Mouse (Mus musculus): Measurements from ENCODE around the gene Col5a1. TPM values are rescaled to one million over a fixed set of nuclear protein-coding genes. Genes with fewer than 3 reads are reported as not detected.

Col5a1 gene
- polyA plus RNA-seq, 1 experiment from 2014 or later = 0.03 TPM

GRCm38 (mm10) chr2:27873030-27873429, 13.2 kb upstream of the Col5a1 start:
- Histone ChIP-seq H3K36me3 (ENCODE audit: inconsistent target) (no peaks in the 10 kb centered on the region), H3K4me3 (ENCODE audit: inconsistent target) (no peak overlapping the region), H3K79me2 (ENCODE audit: inconsistent target) (no peaks in the 10 kb centered on the region), H3K27ac (no peak overlapping the region)
- 94% methylated on average over 5 of the region's 5 CpGs for WGBS (ENCODE audit: missing documents)

DNA sequence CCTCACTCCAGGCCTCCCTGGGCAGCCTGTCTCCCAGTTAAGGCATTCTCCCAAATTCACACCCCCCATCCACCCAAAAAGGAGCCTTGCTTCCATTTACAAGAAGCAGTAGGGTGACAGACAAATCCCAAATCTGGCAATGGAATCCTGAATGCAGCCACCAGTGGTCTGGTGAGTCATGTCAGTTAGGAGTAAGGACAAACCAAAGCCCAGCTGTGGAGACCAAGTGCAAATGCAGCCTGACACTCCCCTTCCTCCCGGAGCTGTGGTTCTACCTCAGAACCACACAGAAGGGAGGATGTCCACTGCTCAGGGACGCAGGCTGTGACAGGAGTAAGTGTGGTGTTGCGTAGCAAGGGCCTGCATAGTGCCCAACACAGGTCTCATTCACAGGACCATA, 11.6 kb upstream of the Col5a1 start:
- no peak overlapping the region for H3K27ac ChIP-seq
- WGBS (ENCODE audit: missing documents) = 76% methylated on average over 3 of the region's 3 CpGs
- no peaks in the 10 kb centered on the region for H3K79me2 ChIP-seq (ENCODE audit: inconsistent target)
- no peak overlapping the region for H3K4me3 ChIP-seq (ENCODE audit: inconsistent target)
- H3K36me3 ChIP-seq (ENCODE audit: inconsistent target) = no peaks in the 10 kb centered on the region

DNA sequence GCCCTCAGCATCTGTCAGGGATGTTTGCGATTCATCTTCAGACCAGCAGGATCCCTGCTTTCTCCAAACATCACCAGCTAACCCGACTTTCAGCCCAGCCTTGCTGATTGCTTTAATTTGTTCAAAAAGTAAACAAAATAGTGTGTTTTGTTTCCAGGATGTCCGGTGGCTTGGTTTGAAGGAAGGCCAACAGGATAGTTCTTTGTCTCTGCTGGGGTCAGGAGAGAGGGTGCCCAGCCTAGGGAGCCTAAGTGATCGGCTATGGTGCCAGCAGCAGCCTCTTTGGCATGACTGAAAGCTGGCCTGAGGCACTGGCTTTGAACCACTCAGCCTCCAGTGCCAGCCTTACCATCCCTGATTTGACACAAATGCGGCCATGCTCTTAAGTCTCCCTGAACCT, 11.0 kb upstream of the Col5a1 start:
- Histone ChIP-seq H3K36me3 (ENCODE audit: inconsistent target) (no peaks in the 10 kb centered on the region), H3K27ac (no peak overlapping the region), H3K79me2 (ENCODE audit: inconsistent target) (no peaks in the 10 kb centered on the region), H3K4me3 (ENCODE audit: inconsistent target) (no peak overlapping the region)
- WGBS (ENCODE audit: missing documents) = 67% methylated on average over 5 of the region's 5 CpGs

DNA sequence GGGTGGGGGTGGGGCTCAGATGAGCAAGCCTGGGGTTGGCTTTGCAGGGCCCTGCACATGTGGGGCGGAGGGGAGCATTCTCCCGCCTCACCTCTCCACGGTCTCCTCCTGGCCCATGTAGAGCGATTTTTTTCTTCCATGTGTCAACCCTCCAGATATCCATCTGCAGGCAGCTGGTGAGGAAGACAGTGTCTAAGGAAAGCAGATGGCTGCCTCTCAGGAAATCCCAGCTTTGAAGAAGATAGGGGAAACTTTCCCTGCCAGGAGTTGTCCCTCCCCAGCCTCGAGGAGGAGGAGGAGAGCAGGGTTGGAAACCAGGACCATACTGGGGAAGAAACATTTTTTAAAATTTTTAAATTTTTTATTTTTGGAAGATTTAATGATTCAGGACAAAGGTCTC, 10.4 kb upstream of the Col5a1 start:
- H3K4me3 ChIP-seq (ENCODE audit: inconsistent target) = no peak overlapping the region
- H3K27ac ChIP-seq = no peak overlapping the region
- no peaks in the 10 kb centered on the region for H3K36me3 ChIP-seq (ENCODE audit: inconsistent target)
- WGBS (ENCODE audit: missing documents) = 88% methylated on average over 5 of the region's 5 CpGs
- no peaks in the 10 kb centered on the region for H3K79me2 ChIP-seq (ENCODE audit: inconsistent target)

DNA sequence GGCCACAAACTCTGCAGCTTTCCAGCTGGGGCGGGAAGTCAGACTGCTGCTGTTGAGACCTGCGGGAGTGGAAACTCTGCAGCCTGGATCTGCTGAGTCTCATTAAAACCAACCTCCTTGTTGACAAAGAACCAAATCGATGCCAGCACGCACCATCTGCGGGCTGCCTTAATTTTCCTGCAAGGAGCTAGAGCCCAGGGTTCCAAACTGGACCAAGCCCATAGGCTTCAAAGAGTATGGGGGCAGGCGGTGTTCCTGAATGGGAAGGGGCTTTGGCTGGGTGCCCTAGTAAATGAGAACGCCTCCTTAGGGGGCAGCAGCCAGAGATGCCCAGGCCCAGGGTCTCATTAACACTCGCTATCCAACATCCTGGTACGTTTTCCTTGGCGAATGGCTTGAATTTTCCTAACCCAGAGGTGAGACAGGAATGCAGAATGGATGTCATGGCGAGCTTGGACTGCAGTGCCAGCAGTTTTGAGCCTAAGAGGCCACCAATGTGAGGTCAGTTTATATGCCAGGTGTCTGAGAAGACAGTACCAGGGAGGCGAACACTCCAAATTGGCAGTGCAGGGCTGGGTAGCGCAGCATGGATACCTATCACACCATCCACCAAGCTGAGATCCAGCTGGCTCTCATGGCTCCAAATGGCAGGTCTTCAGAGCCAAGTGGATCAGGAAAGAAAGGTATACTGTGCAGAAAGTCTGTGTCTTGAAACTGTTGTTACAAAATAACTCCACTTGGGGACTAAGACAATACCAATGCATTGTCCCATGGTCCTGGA, 9.3 kb upstream of the Col5a1 start:
- WGBS (ENCODE audit: missing documents) = 90% methylated on average over 13 of the region's 13 CpGs
- no peaks in the 10 kb centered on the region for H3K36me3 ChIP-seq (ENCODE audit: inconsistent target)
- H3K4me3 ChIP-seq (ENCODE audit: inconsistent target) = no peak overlapping the region
- H3K79me2 ChIP-seq (ENCODE audit: inconsistent target) = no peaks in the 10 kb centered on the region
- H3K27ac ChIP-seq = no peak overlapping the region

DNA sequence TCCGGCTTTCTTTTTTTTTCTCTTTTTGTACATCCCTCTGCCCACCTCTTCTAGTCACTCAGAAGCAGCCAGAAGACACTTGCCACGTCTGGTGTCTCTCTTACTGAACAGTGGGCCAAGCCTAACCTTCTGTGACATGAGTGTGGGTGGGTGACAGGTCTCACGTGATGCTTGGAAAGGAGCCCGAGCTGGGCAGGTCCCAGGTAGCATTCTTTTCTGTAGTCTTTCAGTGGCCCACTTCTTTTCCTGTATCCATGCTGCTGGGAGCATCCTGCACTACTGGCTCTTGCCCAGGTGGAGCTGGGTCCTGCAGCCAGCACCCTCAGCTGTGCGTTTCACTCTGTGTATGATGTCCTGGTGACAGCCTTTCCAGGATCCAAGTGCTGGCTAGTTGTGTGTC, 8.2 kb upstream of the Col5a1 start:
- no peak overlapping the region for H3K4me3 ChIP-seq (ENCODE audit: inconsistent target)
- H3K27ac ChIP-seq = no peak overlapping the region
- 88% methylated on average over 5 of the region's 5 CpGs for WGBS (ENCODE audit: missing documents)

GRCm38 (mm10) chr2:27883276-27883675, 2.9 kb upstream of the Col5a1 start:
- whole genome bisulfite sequencing (ENCODE audit: missing documents) = 84% methylated on average over 7 of the region's 7 CpGs
- H3K79me2 ChIP-seq (ENCODE audit: inconsistent target) = no peaks in the 10 kb centered on the region
- no peak overlapping the region for H3K4me3 ChIP-seq (ENCODE audit: inconsistent target)
- H3K36me3 ChIP-seq (ENCODE audit: inconsistent target) = no peaks in the 10 kb centered on the region
- H3K27ac ChIP-seq = no peak overlapping the region

More for the DNA sequence above, 8.2 kb upstream of the Col5a1 start:
- Histone ChIP-seq H3K79me2 (ENCODE audit: inconsistent target) (no peaks in the 10 kb centered on the region), H3K36me3 (ENCODE audit: inconsistent target) (no peaks in the 10 kb centered on the region)

DNA sequence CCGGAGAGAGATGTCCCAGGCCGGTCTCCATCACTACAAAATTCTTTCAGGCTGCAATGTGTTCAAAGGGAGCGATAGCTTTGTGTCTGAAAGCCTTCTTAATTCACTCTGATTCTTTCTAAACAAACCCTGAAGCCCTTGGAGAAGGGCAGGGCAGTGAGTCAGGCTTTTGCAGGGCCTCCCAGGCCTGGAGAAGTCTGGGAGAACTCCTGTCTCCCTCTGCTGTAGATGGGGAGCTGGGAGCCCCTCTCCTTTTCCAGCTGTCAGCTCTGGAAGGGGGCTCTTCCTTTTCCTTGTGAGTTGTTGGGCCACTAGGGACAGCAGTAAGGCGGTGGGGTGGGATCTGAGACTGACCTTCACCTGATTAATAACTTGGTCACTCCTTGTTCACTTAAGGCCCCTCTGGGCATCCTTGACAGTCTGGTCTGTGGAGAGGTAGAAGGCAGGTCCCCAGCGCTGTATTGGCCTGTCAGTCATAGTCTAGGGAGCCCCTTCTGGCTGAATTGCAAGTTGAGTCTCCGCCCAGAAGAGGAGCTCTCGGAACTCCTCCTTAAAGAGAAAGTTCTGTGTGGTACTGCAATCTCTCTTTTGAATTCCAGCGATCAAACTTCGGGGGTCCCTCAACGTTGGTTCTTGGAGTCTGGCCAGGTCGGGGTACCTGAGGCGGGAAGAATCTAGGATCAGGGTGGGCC, 623 bp upstream of the Col5a1 start:
- H3K27ac ChIP-seq = no peak overlapping the region
- no peak overlapping the region for H3K4me3 ChIP-seq (ENCODE audit: inconsistent target)
- no peaks in the 10 kb centered on the region for H3K36me3 ChIP-seq (ENCODE audit: inconsistent target)
- no peaks in the 10 kb centered on the region for H3K79me2 ChIP-seq (ENCODE audit: inconsistent target)
- 18% methylated on average over 12 of the region's 12 CpGs for WGBS (ENCODE audit: missing documents)

DNA sequence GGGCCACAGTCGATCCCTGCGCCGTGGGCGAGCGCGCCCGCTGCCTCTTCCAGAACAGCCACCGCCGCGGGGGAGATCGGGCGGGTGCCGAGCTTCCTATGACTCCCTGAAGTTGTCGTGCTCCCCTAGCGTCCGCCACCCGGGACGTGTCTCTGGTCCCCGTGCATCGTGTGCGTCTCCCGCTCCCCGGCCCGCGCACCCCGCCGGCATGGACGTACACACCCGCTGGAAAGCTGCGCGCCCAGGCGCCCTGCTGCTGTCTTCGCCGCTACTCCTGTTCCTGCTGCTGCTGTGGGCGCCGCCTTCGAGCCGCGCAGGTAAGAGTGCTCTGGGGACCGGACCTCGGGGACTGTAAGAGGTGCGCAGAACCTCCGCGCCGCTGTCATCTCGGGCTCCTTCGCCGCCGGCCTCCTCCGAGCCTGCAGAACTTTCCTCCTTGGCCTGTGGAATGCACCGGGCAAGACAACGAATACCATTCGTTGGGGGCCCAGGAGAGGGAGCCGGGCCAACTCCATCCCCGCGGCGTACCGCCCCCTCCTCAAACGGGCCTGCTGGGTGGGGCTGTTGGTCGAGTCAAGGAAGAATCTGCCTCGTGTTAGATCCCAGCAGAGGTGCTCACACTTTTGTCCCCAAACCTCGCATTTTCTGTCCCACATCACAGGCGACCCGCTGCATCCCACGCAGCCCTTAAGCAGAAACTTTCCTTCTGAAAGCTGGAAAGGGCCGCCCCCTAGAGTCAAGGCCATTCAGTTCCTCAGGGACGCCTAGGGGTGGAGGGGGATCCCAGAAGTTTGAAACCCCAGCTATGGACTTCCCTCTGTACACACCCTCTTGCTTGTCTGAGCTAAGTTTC, 609 bp downstream of the Col5a1 start:
- Histone ChIP-seq H3K27ac (no peak overlapping the region), H3K79me2 (ENCODE audit: inconsistent target) (no peaks in the 10 kb centered on the region), H3K4me3 (ENCODE audit: inconsistent target) (no peak overlapping the region), H3K36me3 (ENCODE audit: inconsistent target) (no peaks in the 10 kb centered on the region)
- WGBS (ENCODE audit: missing documents) = 2% methylated on average over 66 of the region's 67 CpGs

- Histone ChIP-seq H3K27ac (no peak overlapping the region), H3K36me3 (ENCODE audit: inconsistent target) (no peaks in the 10 kb centered on the region), H3K4me3 (ENCODE audit: inconsistent target) (no peak overlapping the region), H3K79me2 (ENCODE audit: inconsistent target) (no peaks in the 10 kb centered on the region)
- 33% methylated on average over 11 of the region's 11 CpGs for WGBS (ENCODE audit: missing documents)
Measured at GRCm38 (mm10) chr2:27887461-27888264, 1.4 kb downstream of the Col5a1 start.

GRCm38 (mm10) chr2:27888603-27889545, 2.6 kb downstream of the Col5a1 start:
- WGBS (ENCODE audit: missing documents) = 17% methylated on average over 10 of the region's 10 CpGs
- no peaks in the 10 kb centered on the region for H3K79me2 ChIP-seq (ENCODE audit: inconsistent target)
- H3K4me3 ChIP-seq (ENCODE audit: inconsistent target) = no peak overlapping the region
- H3K27ac ChIP-seq = no peak overlapping the region
- no peaks in the 10 kb centered on the region for H3K36me3 ChIP-seq (ENCODE audit: inconsistent target)

DNA sequence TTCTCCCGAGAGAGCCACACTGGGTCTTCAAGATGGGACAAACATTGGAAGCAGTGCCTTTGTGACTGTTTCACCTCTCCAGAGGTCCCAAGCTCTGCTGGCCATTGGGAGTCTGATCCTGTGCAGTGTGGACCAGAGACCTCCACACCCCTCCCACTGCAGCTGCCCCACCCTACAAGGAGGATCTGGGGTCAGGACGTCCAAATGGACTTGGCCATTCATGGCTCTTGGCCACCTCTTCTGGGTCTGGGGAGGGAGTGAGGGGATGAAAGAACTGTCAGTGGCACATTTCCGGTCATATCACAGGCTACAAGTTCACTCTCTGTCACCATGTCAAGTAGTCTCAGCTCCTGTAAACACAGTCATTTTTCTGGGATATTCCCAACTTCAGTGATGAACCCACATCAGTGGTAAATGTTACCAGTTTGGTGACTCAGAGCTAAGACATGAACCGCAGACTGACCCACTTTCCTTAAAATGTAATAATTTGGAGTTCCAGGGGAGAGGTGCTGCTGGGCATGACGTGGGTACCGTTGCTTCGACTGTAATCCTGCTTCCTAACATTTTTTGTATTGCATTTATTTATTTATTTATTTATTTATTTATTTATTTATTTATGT, 5.8 kb downstream of the Col5a1 start:
- H3K27ac ChIP-seq = no peak overlapping the region
- WGBS (ENCODE audit: missing documents) = 88% methylated on average over 7 of the region's 7 CpGs
- no peaks in the 10 kb centered on the region for H3K79me2 ChIP-seq (ENCODE audit: inconsistent target)
- H3K4me3 ChIP-seq (ENCODE audit: inconsistent target) = no peak overlapping the region
- H3K36me3 ChIP-seq (ENCODE audit: inconsistent target) = no peaks in the 10 kb centered on the region

- 95% methylated on average over 12 of the region's 12 CpGs for WGBS (ENCODE audit: missing documents)
- H3K36me3 ChIP-seq (ENCODE audit: inconsistent target) = no peaks in the 10 kb centered on the region
- H3K79me2 ChIP-seq (ENCODE audit: inconsistent target) = no peaks in the 10 kb centered on the region
- H3K27ac ChIP-seq = no peak overlapping the region
- no peak overlapping the region for H3K4me3 ChIP-seq (ENCODE audit: inconsistent target)
Measured at GRCm38 (mm10) chr2:27893015-27893414, 6.8 kb downstream of the Col5a1 start.
